Mouse (Mus musculus): ENCODE data around the gene Ttbk1.
A peak's percentile ranks its signal among the peaks of the same experiment; 100 is the strongest.

Ttbk1 gene

DNA sequence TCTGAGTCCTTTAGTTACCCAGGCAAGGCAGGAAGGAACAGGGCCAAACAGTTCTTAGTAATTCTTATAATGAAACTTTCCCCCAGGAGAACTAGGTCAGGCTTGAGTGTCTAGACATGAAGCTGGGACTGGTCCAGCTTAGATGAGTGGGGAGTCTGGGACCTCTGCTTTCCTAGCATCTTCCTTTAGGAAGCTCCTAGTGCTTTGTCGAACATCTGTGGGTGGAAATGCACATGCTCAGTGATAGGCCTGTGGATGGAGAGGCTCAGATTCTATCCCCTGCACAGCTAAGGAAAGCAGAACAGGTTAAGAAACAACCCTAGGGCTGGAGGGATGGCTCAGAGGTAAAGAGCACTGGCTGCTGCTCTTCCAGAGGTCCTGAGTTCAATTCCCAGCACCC is 92.8 kb downstream of the Ttbk1 start:
- DNase-seq, result no peak

DNA sequence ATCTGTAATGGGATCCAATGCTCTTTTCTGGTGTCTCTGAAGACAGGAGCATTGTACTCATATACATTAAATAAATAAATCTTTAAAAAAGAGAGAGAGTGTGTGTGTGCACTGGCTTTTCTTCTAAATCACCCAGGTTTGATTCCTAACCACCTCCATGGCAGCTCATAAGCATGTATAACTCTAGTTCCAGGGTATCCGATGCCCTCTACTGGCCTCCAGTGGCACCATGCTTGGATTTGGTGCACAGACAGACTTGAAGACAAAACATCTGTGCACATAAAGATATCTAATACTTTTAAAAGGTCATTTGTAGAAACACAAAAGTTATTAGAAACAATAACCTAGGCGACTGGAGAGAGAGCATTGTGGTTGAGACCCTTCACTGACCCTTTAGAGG is 94.5 kb downstream of the Ttbk1 start:
- DNase-seq, result peak; percentile 27 to 48

Data from cerebellum, adult 18-20 months (tissue).